Mouse (Mus musculus) mesoderm, embryonic 11.5 days (tissue): ENCODE data around the gene Cgrrf1.

Experiments
- DNase-seq: peaks from one replicate; pipeline ENCODE4 v3.0.0-alpha.2; 2012; ENCODE audit warnings: low read depth, low spot score

The Cgrrf1 gene

DNA sequence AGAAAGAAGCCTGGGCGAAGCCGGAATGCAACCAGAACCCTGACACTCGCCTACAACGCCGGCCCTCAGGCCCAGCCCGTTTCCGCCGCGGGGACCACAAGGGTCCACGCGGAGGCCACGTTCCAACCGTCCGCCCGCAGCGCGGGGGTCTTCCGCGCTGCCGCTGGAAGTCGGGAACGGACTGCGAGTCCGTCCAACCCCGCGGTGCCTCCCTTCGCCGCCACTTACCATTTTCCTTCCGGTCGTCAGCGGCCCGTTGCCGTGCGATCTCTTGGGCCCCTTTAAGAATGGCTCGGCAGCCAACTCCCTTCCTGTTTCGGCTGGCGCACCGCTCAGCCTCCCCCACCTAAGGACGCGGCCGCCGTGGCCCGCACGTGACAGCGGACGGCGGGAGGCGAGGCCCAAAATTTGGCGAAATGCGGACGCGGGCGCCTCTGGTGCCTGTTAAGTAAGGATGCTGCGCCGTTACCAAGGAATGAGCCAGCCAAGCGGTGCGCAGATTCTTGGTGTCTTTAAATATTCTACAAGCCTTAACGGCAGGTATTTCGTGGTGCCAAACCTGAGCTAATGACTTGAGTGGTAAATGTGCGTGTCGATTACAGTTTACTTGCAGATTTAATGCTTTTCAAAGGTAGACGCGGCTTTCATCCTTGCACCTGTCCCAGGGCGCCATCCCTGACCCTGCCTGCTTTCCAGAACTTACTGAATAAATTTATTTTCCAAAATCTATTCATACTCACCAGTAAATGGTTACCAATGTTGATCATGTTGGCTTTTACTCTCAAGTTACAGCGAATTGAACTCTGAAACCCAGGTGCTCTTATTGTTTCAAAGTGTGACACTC, 9.8 kb upstream of the Cgrrf1 start, which contains the start of gene Gmfb:
Gene Gmfb, minus strand, starts transcription at position 370 of the 844 bp plus-strand sequence.
- peak; percentile 92 for DNase-seq

- no peak for DNase-seq
These were observed 7.9 kb upstream of the Cgrrf1 start for GRCm38 (mm10) chr14:46823996-46824395.

GRCm38 (mm10) chr14:46827430-46827829, 4.5 kb upstream of the Cgrrf1 start:
- DNase-seq = no peak

DNA sequence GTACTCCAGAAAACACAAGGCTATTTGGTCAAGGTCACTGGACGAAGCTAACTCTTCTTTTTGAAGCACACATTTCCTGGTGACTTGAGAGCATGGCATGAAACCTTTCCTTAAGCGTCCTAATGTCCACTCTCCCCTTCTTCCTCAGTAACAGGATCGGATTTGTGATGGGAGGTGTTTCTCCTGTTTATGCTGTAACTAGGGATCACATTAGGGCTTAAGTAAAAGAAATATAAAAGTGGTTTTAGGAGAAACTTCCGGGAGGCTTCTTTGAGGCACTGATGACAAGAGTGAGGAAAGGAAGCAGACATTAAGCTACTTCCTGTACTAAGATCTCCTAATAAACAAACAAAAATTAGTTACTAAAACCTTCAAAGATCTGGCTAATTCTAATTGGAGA, 630 bp upstream of the Cgrrf1 start:
- DNase-seq = no peak

DNA sequence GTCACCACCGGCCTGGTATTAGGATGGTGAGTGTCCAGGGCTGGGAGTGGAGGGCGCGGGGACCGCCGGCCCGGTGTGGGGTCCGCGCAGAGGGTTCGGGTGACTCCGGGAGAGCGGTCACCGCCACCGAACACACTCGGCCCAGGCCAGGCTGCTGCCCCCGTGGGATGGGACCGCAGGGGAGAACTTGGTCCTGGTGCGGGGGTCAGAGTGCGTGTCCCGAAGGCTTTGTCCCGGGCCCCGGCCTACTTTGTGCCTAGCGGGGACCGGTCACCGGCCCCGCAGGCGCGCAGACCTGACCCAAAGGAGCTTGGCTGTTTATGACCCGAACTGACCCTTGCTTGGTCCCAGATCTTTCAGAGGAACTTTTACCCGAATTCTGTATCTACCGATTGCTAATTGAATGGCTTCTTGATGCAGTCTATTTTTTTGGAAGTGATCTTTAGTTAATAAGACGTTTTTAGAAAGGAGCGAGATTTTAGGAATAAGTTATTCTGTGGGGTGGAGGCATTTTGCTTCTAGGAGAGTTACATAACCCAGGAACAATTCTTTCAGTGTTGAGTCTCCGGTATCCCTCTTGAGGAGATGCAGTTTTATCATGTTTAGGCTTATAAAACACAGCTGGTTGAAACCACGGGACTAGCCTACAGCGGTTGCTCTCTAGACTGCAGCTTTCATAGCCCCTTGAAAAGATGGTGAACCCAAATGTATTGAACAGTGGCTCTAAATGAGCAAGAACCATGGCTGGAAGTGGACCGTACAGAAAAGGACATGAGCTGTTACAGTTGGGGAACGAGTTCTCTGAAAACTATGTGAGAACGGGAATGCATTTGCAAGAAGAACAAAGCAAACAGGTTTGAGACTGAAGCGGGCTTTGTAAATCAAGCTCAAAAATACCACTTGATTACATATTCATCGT, 688 bp downstream of the Cgrrf1 start:
- no peak for DNase-seq

GRCm38 (mm10) chr14:46839326-46839725, 7.4 kb downstream of the Cgrrf1 start:
- DNase-seq = no peak

DNA sequence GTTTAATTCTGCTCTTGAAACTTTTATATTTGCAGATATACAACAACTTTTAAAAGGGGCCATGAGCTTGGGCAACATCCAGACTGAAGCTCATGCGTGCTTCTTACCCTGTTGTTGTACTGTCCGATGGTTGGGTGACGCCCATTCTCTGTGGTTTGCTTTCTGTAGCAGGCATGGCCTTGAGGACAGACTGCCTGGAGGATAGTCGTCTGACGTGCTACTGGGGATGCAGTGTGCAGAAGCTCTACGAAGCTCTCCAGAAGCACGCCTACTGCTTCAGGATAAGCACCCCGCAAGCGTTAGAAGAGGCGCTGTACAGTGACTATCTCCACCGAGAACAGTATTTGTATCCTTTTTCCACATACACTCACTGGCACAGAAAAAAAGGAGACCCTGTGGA, 13.8 kb downstream of the Cgrrf1 start:
- DNase-seq = no peak

DNA sequence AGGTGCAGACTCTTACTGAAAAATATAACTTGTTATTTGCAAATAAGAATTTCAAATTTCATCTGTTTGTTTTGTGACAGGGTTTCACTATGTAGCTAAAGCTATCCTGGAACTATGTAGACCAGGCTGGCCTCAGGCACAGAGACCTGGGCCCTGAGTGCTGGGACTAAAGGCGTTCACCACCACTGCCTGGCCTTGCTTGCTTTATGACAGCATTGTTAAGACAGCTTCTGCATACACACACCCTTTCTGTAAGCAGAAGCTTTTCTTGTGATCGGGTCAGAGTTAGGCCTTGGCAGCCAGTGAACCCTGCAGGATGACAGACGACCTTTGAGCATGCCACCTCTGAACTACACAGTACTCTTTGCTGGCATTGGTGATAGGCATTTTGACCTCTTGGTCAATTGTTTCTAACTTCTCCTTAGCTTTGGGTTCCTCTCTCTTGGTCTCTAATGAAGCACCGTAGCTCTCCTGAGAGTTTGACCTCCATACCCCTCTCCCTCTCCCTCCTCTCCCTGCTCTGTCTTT, 16.2 kb downstream of the Cgrrf1 start:
- no peak for DNase-seq

DNA sequence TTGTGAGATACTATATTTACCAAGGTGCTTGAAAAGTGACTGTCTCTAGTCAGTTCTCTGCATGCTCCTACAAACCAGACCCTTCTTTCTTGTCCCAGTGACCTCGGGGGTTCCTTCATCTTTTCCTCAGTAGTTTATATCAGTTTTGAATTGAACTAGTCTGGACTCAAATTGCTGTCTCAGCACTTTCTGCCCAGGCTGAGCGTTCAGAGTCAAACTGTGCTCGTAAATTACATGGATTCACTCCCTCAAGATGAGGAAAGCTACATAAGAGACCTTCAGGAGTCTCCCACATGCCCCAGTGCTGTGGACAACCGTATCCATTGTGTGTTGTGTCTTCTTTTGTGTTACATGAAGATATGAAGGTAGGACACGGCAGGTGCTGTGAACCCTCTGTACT, 16.8 kb downstream of the Cgrrf1 start:
- no peak for DNase-seq

DNA sequence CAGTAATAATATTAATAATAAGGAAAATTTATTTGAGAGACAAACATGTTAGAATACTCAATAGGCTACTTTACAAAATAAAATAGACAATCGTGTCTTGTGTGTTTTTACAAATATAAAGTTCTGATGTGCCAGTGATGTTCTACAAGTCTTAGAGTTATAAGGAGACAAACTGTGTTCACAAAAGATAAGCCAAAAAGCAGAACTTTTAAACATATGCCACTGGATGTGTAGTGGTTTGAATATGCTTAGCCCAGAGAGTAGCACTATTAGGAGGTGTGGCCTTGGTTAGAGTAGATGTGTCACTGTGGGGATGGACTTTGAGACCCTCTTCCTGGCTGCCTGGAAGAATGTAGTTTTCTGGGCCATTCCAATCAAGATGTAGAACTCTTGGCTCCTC, 17.8 kb downstream of the Cgrrf1 start:
- DNase-seq = no peak

- DNase-seq = no peak
These were observed 21.8 kb downstream of the Cgrrf1 start for GRCm38 (mm10) chr14:46853677-46854076.

DNA sequence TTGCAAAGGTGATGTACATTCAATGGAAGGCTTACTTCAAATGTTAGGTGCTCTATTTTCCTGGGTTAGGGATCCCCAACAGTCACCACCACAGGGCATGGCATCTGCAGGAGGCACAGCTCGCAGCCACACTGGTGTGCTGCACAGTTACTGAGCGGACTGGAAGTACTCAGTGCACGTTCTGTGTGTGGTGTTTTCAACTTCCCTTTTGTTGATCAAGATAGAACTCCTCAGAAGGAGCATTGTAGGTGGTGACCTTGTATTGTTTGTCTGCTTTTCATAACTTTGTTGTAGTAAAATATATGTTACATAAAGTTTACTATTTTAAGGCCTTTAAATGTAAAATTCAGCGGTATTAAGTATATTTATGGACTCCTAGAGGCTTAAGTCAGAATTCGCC, 31.0 kb downstream of the Cgrrf1 start:
- no peak for DNase-seq

GRCm38 (mm10) chr14:46880935-46881334, 49.0 kb downstream of the Cgrrf1 start:
- DNase-seq = peak; percentile 68

DNA sequence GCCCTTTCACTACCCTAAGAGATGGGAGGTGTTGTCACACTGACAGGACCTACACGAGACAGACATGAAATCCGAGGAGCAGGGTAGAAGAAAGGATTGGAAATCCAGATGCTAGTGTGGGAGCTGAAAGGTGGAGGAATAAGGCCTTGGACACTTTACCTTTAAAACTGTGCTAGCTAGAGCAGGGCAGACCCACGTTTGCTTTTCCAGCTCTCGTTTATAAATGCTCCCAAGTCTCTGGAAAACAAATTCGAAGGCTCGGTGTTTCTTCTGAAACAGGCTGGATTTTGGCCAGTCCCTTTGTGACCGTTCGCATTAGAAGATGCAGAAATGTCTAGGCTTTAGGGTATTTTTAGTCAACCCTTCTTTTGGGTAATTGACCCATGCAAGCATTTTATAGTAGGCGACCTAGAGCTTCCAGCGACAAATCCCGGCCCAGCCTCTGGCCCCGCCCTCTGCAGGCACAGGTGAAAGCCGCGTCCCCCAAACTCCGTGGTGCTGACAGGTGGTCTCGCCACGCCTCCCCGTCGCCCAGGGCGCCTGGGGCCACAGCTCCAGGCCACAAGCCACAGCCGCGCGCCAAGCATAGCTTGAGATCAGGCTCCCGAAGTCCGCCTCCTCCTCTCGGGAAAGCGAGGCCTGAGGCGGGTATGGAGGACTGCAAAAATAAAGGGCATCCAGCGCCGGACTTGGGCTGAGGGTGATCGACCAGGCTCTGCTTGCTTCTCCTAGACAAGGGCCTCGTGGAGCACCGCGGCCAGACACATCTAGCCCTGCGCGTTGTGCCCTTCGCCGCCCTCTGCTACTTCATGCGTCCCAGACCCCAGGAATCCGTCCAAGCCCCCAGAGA, 49.9 kb downstream of the Cgrrf1 start:
- DNase-seq = no peak

DNA sequence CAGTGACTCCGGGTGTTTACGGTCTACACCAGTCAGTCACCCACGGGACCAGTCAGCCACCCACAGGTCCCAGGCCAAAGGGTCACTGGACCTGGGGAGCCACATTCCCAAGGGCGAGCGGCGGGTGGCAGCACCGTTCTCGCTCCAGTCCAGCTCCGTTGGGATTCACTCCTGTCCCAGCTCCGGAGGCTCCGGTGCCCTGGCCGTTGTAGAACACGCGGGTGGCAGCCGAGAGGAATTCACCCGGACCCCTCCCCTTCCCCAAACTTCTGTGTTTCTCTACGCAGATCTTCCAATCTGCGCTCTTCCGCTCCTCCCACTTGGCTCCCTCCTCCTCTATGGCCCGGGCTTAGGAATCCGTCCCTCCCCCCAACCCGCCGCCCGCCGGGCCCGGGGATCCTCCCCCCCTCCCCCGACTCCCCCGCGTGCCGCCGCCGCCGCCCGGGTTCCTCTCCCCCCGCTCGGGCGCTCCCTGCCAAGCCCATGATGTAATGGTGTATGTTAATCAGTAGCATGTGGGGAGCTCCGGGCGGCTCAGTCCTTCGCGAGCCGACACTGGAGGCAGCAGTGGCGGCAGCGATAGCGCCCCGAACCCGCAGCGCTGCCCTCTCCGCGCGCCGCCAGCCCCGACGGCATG, 50.6 kb downstream of the Cgrrf1 start, which contains the start of gene Samd4:
Gene Samd4, plus strand, starts transcription at position 424 of the 637 bp plus-strand sequence.
- peak; percentile 90 for DNase-seq

DNA sequence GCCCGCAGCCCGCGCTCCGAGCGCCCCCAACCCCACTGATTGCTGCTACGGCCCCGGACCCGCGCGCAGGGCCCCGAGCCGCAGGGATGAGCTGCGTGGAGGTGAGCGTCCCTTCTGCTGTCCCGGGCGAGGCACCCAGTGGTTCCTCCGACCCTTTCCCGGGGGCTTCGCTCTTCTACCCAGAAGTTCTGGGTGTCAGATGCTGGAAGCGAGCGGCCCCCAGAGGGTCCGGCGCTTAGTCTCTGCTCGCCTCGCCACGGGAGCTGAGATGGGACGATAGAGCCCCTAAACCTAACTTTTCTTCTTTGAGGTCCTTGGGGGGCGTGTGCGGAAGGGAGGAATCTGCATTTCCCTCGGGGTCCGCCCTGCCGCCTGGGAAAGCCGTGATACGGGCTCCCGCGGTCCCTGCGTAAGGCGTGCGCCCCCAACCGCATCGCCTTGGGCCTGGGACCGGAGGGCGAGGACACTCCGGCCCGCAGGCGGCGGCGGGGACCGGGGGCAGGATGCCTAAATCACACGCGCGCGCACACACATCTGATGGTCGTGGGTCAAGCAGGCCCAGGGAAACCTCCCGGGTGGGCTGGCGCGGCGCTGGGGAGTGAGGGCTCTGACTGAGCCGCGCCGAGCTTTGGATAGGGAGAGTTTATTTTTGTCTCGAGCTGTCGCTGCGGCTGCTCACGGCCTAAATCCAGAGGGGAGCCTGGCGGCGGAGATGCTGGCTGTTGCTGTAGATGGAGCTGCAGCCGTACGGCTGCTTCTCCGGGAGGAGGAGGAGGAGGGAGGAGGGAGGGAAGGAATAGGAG, 51.3 kb downstream of the Cgrrf1 start:
- peak; percentile 67 for DNase-seq

GRCm38 (mm10) chr14:46883871-46884441, 52.0 kb downstream of the Cgrrf1 start:
- DNase-seq = peak; percentile 63

- DNase-seq = peak; percentile 68
These were observed 52.9 kb downstream of the Cgrrf1 start for GRCm38 (mm10) chr14:46884701-46885428.

DNA sequence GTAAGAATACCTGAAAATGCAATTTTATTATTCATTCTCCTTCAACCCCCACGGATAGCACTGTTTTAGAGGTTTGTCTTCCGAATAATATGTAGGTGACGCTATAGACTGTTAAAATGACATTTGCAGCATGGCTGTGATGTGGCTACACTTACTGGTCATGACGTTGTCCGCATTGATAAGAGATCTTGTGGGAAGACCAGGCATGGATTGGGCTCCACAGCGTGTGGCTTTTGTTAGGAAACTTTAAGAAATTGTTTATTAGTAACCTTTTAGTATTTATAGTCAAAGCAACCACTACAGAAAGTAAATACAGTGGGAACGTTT, 53.5 kb downstream of the Cgrrf1 start:
- no peak for DNase-seq
